Mouse (Mus musculus) granulocyte monocyte progenitor cell, adult 5-6 weeks (primary cell): ENCODE measurements at regions not wholly inside any gene's neighbourhood (a gene's known extent, or its start where the extent isn't known, plus 50 kb on each side); places are given as distances from the start of the nearest gene placed in this dataset.

Experiments
- ATAC-seq: replicated peaks from 2 replicates; pipeline ENCODE4 v1.8.0; 2016; ENCODE audit warnings: mild to moderate bottlenecking, moderate TSS enrichment, inconsistent platforms; ENCODE audit not compliant: poor library complexity, severe bottlenecking

GRCm38 (mm10) chr4:54282934-54283333 lies 457.1 kb downstream of the Tmem38b start:
- no peak for ATAC-seq

DNA sequence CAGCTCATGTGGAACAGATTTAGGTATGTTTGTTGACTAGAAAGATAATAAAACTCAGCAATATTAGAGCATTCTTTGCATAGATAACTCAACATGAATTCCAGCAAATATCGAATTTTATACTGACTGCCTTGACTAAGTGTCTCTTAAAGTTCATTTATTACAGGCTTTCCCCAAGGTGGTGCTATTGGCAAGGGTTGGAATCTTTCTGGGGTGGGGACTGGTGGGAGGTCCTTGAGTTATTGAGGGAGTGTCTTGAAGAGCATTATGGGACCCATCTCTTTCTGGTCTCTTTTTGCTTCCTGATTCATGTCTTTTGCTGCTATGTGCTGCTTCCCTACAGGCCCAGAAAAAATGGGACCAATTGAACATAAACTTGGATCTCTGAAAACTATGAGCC lies 488.0 kb downstream of the Tmem38b start:
- no peak for ATAC-seq

DNA sequence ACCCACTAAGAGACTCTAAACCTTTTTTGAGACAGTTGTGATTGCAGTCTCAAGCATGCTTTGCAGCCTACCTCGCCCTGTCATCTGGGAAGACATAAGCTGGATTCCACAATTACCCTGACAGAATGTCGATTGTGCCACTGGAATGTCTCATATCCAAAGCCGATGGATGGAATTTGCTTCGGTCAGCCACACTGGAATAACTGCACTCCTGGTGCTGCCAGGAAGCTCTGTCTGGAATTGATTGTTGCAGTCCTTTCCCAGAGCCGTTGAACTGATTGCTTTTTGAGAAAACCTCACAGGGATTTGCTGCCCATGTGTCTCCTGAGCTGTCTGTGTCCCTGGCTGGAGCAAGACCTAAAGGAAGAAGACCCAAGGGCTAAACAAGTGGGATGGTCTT lies 499.0 kb downstream of the Tmem38b start:
- ATAC-seq, result no peak

- no peak for ATAC-seq
Observed at GRCm38 (mm10) chr4:54328273-54328672, 502.4 kb downstream of the Tmem38b start.

- ATAC-seq, result no peak
Observed at GRCm38 (mm10) chr4:54328711-54329427, 503.0 kb downstream of the Tmem38b start.

DNA sequence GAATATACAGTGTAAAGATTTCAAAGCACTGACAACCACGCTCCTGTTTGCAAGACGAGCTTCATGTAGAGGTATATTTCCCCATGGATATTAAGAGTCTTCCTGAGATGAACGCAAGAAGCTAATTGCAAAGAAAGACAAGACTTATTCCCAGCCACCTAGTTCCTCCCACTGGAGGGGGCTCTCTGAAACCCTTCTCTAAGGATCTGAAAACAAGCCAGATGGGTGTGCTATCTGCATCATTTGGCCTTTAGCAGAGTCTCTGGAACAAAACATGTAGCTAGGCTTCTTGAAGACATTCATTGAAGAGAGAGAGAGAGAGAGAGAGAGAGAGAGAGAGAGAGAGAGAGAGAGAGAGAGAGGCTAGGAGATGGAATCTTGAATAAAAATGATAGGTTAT lies 504.8 kb downstream of the Tmem38b start:
- ATAC-seq, result no peak

DNA sequence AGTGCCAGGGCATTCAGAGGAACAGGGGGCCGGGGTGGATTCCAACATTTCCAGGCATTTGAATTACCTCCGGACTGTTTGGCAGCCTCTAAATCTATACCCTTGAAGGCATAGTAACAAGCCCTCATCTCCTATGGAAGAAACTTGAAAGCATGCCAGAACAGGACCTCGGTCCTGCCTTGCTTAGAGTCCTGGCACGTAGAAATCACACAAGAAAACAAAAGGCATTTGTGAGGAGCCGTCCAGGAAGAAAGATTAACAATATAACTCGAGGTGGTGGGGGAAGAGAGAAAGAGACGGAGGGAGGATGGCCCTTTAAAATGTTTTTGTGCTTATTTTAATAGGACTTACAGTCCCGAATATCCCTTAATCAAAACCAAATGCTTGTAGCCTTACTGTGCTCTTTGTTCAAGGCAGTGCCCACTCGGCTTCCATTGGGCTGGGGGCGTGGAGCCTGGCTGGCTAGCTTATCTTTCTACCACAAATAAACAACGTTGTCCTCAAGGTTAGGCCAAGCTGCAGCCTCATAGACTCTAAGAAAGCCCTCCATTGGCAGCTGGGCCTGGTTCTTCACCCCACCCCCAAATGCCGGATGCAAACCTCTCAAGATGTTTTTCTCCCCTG lies 505.9 kb downstream of the Tmem38b start:
- no peak for ATAC-seq

DNA sequence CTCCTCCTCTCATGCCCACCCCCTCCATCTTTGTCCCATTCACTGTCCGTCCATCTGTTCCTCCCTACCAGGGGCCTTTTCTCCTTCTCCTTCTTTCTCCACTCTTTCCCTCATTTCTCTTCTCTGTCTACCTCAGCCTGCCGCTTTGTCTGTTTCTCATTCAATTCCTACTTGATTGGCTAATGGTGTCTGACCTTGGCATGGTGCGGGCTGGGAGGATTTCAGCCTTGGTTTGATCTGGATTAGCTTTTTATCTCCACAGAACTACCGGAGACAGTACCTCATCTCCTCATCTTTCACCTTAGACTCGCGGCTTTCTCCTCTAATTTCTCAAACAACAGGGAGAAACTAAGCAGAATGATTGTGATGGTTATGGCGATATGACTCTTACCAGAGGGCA lies 506.4 kb downstream of the Tmem38b start:
- no peak for ATAC-seq

DNA sequence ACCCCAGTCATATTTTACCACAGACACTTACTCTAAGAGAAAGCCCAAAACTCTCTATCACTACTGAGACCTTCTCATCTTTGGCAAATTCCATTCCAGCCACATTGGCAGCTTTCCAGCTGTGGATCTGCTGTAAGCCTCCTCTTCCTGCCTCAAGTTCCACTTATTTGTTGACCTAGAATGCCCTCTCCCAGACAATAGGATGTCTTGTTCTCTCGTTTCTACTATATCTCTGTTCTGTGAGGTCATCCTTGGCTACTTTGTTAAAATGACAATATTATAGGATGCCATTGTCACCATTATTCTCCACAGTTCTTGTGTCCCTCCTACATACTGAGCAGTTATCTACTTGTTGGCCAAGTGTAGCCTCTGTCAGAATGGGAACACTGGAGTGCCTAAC lies 512.7 kb downstream of the Tmem38b start:
- ATAC-seq, result no peak

DNA sequence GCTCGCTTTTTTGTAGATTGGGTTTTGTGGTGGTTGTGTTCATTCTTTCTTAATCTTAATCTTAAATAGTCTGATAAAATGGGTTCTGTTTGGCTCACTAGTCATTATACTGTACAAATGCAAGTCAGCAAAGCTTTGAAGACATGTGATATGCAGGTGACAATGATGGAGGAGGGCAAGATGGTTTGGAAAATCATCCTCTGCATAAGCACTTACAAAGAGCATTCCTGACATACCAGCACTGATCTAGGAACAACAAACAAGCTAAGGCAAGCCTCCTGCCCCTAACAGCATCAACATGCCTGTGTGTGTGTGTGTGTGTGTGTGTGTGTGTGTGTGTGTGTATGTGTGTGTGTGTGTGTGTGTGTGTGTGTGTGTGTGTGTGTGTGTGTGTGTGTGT lies 514.3 kb downstream of the Tmem38b start:
- ATAC-seq, result no peak

DNA sequence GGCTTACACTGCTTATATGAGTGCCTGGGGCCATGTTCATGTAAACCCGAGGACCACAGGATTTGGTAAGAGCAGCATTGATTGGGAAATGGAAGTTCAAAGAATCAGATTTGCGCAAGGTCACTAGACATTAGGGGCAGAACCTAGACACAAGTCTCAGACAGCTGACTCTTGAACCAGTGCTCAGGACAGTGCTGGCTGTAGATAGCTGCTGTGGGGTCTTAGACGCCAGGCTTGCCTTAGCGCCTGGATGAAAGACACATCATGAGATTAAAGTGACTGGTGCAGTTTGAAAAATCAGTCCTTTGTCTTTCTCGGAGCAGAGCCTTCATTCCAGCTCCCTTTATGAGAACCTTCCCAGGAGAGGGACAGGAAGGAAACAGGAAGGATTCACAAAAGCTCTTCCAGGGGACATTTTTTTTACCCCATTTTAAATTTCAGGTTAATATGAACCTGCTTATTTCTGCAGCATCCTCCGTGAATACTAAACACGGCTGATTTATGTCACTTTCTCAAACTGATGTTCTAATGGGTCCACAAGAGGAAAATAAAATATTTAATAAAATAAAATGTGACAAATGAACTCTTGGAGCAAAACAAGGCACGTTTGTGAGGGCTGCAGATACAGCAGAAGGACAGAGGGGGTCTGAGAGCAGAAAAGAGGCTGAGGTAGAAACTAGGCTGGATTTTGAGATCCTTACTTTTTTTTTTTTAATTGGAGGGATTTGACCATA lies 528.0 kb downstream of the Tmem38b start:
- ATAC-seq, result no peak

GRCm38 (mm10) chr4:54354391-54354726 lies 528.5 kb downstream of the Tmem38b start:
- no peak for ATAC-seq

- ATAC-seq, result no peak
Observed at GRCm38 (mm10) chr4:54355381-54356040, 529.7 kb downstream of the Tmem38b start.

GRCm38 (mm10) chr4:54356041-54356427 lies 530.2 kb downstream of the Tmem38b start:
- no peak for ATAC-seq

DNA sequence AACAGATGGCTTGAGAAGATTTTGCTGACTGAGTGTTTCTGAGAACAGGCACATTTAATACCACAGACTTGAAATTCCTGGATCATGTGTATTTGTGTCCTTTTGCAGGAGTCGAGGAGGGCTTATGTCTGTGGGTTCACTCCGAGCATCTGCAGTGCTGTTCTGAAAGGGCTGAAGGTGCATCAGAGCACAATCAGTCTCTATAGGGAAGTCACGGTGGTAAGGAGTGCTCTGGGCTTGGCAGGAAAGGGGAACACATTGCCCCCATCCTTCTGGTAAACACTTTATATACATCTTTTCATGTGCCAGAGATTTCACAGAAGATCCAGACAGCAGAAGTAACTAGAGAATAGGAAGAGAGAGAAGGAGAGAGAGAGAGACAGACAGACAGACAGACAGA lies 545.1 kb downstream of the Tmem38b start:
- ATAC-seq, result no peak

DNA sequence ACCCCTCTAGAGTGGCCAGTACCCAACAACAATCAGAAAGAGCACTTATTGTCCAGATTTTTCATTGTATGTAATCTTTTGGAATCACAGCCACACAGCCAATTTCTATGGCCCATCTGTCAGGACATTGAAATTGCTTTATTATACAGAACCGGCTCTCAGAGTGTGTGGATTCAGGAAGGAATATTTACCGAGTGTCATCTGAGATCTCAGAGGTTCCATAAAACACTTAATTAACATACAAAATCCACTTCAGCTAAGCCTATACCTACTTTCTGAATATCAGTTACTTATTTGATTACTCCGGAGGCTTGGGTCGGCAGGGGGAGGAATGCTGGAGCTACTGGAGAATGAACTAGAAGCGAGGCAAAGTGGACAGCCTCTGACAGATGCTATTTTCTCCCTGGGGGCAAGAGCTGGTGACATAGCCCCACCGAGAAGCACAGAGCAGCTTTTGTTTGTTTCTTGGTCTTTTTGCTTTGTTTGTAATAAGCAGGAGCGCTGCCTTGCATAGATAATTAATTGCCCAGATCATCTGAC lies 545.6 kb downstream of the Tmem38b start:
- no peak for ATAC-seq

GRCm38 (mm10) chr4:54373606-54374005 lies 547.8 kb downstream of the Tmem38b start:
- no peak for ATAC-seq

DNA sequence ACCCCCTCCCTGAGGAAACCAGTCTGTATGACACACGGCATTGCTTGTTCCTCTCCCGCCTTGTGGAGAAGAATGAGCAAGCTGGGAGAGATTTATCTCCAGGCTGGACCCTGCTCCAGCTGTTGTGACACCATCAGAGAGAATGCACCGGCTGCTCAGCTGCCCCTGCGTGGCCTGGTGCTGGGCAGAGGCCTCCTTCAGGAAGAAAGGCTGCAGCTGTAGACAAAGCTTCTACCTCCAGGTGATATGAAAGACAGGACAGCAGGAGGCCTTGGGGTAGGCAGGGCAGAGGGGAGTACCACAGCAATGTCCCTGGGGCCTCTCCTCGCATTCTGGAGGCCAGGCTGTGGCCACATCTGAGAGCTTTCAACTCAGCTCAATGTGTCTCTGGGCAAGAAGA lies 548.6 kb downstream of the Tmem38b start:
- ATAC-seq, result no peak

DNA sequence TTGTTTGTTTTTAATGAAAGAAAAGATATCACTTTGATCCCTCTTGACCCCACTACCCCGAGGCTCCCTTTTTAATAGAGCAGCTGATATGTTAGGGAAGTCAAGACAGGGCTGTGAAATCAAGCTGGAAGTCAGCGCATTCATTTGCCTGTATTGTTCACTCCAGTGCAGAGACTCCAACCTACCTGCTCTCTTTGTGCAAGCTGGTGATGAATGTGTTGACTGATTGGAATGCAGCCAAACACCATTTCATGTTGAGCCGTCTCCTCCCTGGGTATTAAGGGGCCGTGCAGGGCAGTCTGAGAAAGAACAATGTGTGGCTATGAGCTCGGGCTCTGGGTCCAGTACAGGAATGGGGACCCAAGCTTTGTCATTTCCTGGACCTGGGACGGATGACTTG lies 557.4 kb upstream of the Zfp462 start:
- no peak for ATAC-seq

DNA sequence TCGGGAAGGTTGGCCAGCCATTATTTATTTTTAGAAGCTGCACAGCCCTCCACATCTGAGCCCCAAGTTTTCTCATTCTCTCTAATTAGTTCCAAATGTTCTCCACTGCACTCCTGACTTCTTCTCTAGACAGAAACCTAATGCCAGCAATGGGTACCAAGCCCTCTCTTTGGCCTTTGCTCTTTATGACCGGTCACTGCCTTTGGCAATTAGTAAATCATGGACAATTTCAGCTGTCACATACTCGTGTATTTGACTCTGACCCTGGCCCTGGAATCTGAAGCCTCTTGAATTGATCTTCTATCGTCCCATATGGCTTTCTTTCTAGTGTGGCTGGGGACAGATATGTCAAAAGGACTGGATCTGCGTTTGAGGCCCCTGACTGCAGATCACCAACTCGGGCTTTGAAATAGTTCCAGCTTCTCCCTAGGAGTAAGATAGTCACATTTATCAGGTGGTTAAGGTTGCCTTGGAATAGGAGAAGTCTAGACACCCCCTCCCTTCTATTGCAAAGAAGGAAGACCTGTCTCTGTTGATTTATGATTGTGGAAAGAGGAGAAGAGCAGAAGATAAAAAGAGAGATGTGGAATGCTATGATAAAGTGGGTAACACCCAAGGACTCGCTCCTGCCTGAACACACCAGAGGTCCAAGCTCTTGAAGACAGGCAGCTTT lies 553.2 kb upstream of the Zfp462 start:
- ATAC-seq, result no peak
